Comparison of ENCODE assay signal across 8 mouse cellular contexts in the genomic region with DNA sequence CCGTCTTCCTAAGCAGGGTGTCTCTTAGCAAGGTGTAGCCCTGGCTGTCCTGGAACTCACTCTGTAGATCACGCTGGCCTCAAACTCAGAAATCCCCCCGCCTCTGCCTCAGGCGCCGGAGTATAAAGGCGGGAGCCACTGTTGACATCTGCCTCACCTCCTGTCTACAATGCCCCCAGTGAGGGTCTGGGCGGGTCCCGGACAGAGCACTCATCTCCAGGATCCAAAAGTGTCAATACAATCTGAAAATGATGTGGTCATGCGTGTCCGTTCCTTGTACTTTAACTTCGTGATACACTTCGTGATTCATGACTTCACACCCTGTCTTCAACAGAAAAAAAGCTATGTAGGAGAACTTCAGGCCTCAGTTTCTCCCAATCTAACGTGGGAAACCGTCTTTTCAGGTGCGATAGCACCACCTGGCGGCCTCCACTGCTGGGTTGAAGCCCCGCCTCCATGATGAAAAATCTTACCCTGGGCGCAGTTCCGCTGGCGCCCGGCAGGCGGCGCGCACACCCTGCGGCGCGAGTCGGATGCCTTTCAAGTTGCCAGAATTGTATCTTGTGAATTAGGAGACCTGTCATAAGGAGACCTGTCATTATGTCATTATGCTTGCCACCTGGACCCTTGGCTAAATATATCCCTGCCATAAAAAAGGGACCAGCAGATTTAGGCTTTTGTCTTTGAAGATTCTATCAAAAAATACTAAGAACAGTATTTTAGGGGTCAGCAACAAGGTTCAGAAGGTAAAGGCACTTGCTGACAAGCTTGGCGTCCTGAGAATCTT. TPM values are rescaled to one million over a fixed set of nuclear protein-coding genes. Genes with fewer than 3 reads are reported as not detected.
DNase-seq lines count a peak whose midpoint lies in the region; ATAC-seq and TF ChIP-seq lines count a peak whose summit lies in the region.

No protein-coding gene starts in this region.

- WGBS in forebrain, embryonic 16.5 days = 9% methylated on average over 29 of the region's 29 CpGs
- WGBS in lung, postnatal 0 days = 11% methylated on average over 29 of the region's 29 CpGs

- TF ChIP-seq EP300 in lung, postnatal 0 days (IDR thresholded peaks at IDR 0.05) = no peak

- no peak for ATAC-seq in forebrain, embryonic 16.5 days
- peak; percentile 33 to 36; a peak in 2 of 4 replicates for ATAC-seq in hematopoietic stem cell, adult 5-6 weeks (replicated peaks in 1 of 2; ENCODE audit: insufficient read depth in 1 of 2, low FRiP score in 2 of 2, low TSS enrichment in 1 of 2, low read depth in 1 of 2, poor library complexity in 2 of 2, severe bottlenecking in 2 of 2)
- peak; percentile 10; the same call in 1 of the 2 replicates for ATAC-seq in lung, postnatal 0 days

- TF ChIP-seq CTCF in lung, postnatal 0 days (IDR thresholded peaks at IDR 0.05) = peak; percentile 100

- H3K9me3 ChIP-seq in forebrain, embryonic 16.5 days (ENCODE audit: control insufficient read depth, low read length) = no peaks in the 10 kb centered on the region
- no peaks in the 10 kb centered on the region for H3K9me3 ChIP-seq in lung, postnatal 0 days (ENCODE audit: low read length)

- no peak overlapping the region for H3K9ac ChIP-seq in forebrain, embryonic 16.5 days (replicated peaks; ENCODE audit: low read depth, low read length)
- H3K9ac ChIP-seq in lung, postnatal 0 days (replicated peaks; ENCODE audit: low read depth) = no peak overlapping the region

- peaks cover 34% of the 10 kb centered on the region for H3K4me1 ChIP-seq in forebrain, embryonic 16.5 days (replicated peaks; ENCODE audit: control insufficient read depth, insufficient read depth, low read length)
- peaks cover 24% of the 10 kb centered on the region for H3K4me1 ChIP-seq in lung, postnatal 0 days (ENCODE audit: insufficient read depth, low read depth, low read length)

- H3K27me3 ChIP-seq in forebrain, embryonic 16.5 days (replicated peaks; ENCODE audit: control insufficient read depth, insufficient read depth, low read length) = peaks cover 33% of the 10 kb centered on the region
- H3K27me3 ChIP-seq in lung, postnatal 0 days (replicated peaks; ENCODE audit: insufficient read depth, low read length) = peaks cover 26% of the 10 kb centered on the region

- H3K4me3 ChIP-seq in forebrain, embryonic 16.5 days (replicated peaks; ENCODE audit: low read length) = no peak overlapping the region
- H3K4me3 ChIP-seq in lung, postnatal 0 days (ENCODE audit: low read depth, low read length) = no peak overlapping the region

- no peaks in the 10 kb centered on the region for H3K36me3 ChIP-seq in forebrain, embryonic 16.5 days (ENCODE audit: control insufficient read depth, insufficient read depth)
- H3K36me3 ChIP-seq in lung, postnatal 0 days (ENCODE audit: insufficient read depth, low read length) = no peaks in the 10 kb centered on the region

- no peak overlapping the region for H3K27ac ChIP-seq in forebrain, embryonic 16.5 days (ENCODE audit: low read length)
- H3K27ac ChIP-seq in lung, postnatal 0 days (ENCODE audit: low read length) = peak overlapping the region; percentile 95; the same call in 1 of the 2 replicates

- H3K4me2 ChIP-seq in forebrain, embryonic 16.5 days (ENCODE audit: low read length) = peak overlapping the region; percentile 26; the same call in 1 of the 2 replicates
- H3K4me2 ChIP-seq in lung, postnatal 0 days (replicated peaks; ENCODE audit: low read depth, low read length) = peak overlapping the region; percentile 90; the same call in 1 of the 2 replicates

- DNase-seq in ES-CJ7 (ENCODE audit: low read depth, low spot score) = peak; percentile 84
- DNase-seq in cerebellum, adult 11-12 months = peak; percentile 89
- peak; percentile 98 for DNase-seq in layer of hippocampus, postnatal 10 days (ENCODE audit: low spot score in 2 of 2)
- DNase-seq in lung, postnatal 0 days (ENCODE audit: low spot score) = peak; percentile 89
- peak; percentile 93 for DNase-seq in ovary, postnatal 10 days (ENCODE audit: low spot score)
- peak; percentile 84 to 98 for DNase-seq in thymus, postnatal 10 days (ENCODE audit: low spot score in 2 of 2)

RNA-seq across cellular contexts. Expression of a gene that starts 1.7 kb away (rescaled TPM):
- 2.4 and 3.5 TPM in 2 replicates for polyA plus RNA-seq in forebrain, embryonic 16.5 days (2015; fragmentation: Nextera tagmentation; extraction: Ambion mirVana)
- total RNA-seq in hematopoietic stem cell, adult 5-6 weeks (2017) = 7.6 and 10.1 TPM in 2 replicates
- total RNA-seq in layer of hippocampus, postnatal 10 days (2021) = 1 to 10 TPM; 5.5 to 8.4 TPM
- 4.8 and 7.1 TPM in 2 replicates for polyA plus RNA-seq in lung, postnatal 0 days (2015; fragmentation: Nextera tagmentation; extraction: Ambion mirVana)

RNA-seq across cellular contexts. Expression of a gene that starts 4.2 kb away (rescaled TPM):
- 289 and 309 TPM in 2 replicates for polyA plus RNA-seq in forebrain, embryonic 16.5 days (2015; fragmentation: Nextera tagmentation; extraction: Ambion mirVana)
- 56.9 and 83.5 TPM in 2 replicates for total RNA-seq in hematopoietic stem cell, adult 5-6 weeks (2017)
- total RNA-seq in layer of hippocampus, postnatal 10 days (2021) = 100 to 1,000 TPM; 380 to 386 TPM
- polyA plus RNA-seq in lung, postnatal 0 days (2015; fragmentation: Nextera tagmentation; extraction: Ambion mirVana) = 123 and 129 TPM in 2 replicates

RNA-seq across cellular contexts. Expression of a gene that starts 8.4 kb away (rescaled TPM):
- 2.7 and 3.6 TPM in 2 replicates for polyA plus RNA-seq in forebrain, embryonic 16.5 days (2015; fragmentation: Nextera tagmentation; extraction: Ambion mirVana)
- 0.10 and 0.19 TPM in 2 replicates for total RNA-seq in hematopoietic stem cell, adult 5-6 weeks (2017)
- 1 to 10 TPM; 7.5 TPM for total RNA-seq in layer of hippocampus, postnatal 10 days (2021)
- polyA plus RNA-seq in lung, postnatal 0 days (2015; fragmentation: Nextera tagmentation; extraction: Ambion mirVana) = 1.6 and 1.7 TPM in 2 replicates

RNA-seq across cellular contexts. Expression of a gene that starts 14.5 kb away (rescaled TPM):
- polyA plus RNA-seq in forebrain, embryonic 16.5 days (2015; fragmentation: Nextera tagmentation; extraction: Ambion mirVana) = 17.7 and 36.3 TPM in 2 replicates
- not detected in 2 replicates for total RNA-seq in hematopoietic stem cell, adult 5-6 weeks (2017)
- total RNA-seq in layer of hippocampus, postnatal 10 days (2021) = not detected
- polyA plus RNA-seq in lung, postnatal 0 days (2015; fragmentation: Nextera tagmentation; extraction: Ambion mirVana) = not detected in 2 replicates

RNA-seq across cellular contexts. Expression of a gene that starts 16.5 kb away (rescaled TPM):
- polyA plus RNA-seq in forebrain, embryonic 16.5 days (2015; fragmentation: Nextera tagmentation; extraction: Ambion mirVana) = 53.8 and 54.0 TPM in 2 replicates
- total RNA-seq in hematopoietic stem cell, adult 5-6 weeks (2017) = 26.8 and 34.2 TPM in 2 replicates
- total RNA-seq in layer of hippocampus, postnatal 10 days (2021) = 10 to 100 TPM; 55.7 to 56.2 TPM
- 32.0 and 32.8 TPM in 2 replicates for polyA plus RNA-seq in lung, postnatal 0 days (2015; fragmentation: Nextera tagmentation; extraction: Ambion mirVana)
